Mouse (Mus musculus): ENCODE results near the gene Tlnrd1. TPM values are rescaled to one million over a fixed set of nuclear protein-coding genes. Genes with fewer than 3 reads are reported as not detected.

Gene Tlnrd1
- total and polyA plus RNA-seq, 3 experiments, result 3.7 to 21.2 (median 6.9) TPM

- no peak for TF ChIP-seq GATA2 (IDR thresholded peaks at IDR 0.05; ENCODE audit: borderline replicate concordance, low read depth, low read length)
- TF ChIP-seq GATA1 (IDR thresholded peaks at IDR 0.05; ENCODE audit: borderline replicate concordance, low read length), result no peak
- TF ChIP-seq CTCF (IDR thresholded peaks at IDR 0.05; ENCODE audit: low read depth, low read length), result no peak
- no peak for TF ChIP-seq POLR2AphosphoS5 (IDR thresholded peaks at IDR 0.05; ENCODE audit: insufficient replicate concordance, low read depth, low read length)
- no peak for TF ChIP-seq TAL1 (conservative IDR thresholded peaks at IDR 0.05; ENCODE audit: low read depth, low read length)
- H3K9me3 ChIP-seq (replicated peaks), result no peaks in the 10 kb centered on the region
- peaks cover 9% of the 10 kb centered on the region for H3K4me1 ChIP-seq (ENCODE audit: insufficient read depth, low read depth, low read length)
- ATAC-seq (ENCODE audit: extremely low read depth, insufficient number of reproducible peaks, low FRiP score, poor library complexity, severe bottlenecking), result no peak
- H3K4me3 ChIP-seq (ENCODE audit: low read depth, low read length), result no peak overlapping the region
- DNase-seq (ENCODE audit: low spot score), result no peak
- H3K27me3 ChIP-seq (ENCODE audit: insufficient read depth, low read length), result peaks cover 12% of the 10 kb centered on the region
- no peaks in the 10 kb centered on the region for H3K36me3 ChIP-seq (replicated peaks)
Observed at GRCm38 (mm10) chr7:83840076-83840475, 44.0 kb downstream of the Tlnrd1 start.

GRCm38 (mm10) chr7:83838525-83839224 is 45.4 kb downstream of the Tlnrd1 start:
- ATAC-seq (ENCODE audit: extremely low read depth, insufficient number of reproducible peaks, low FRiP score, poor library complexity, severe bottlenecking) (no peak), DNase-seq (ENCODE audit: low spot score) (no peak)
- TF ChIP-seq TAL1 (conservative IDR thresholded peaks at IDR 0.05; ENCODE audit: low read depth, low read length) (0 out of 2 replicates have a peak, but pooled peaks have one; percentile 7), GATA2 (IDR thresholded peaks at IDR 0.05; ENCODE audit: borderline replicate concordance, low read depth, low read length) (no peak)
- H3K36me3 ChIP-seq (replicated peaks), result no peaks in the 10 kb centered on the region
- H3K4me1 ChIP-seq (ENCODE audit: insufficient read depth, low read depth, low read length), result peaks cover 9% of the 10 kb centered on the region
- H3K27me3 ChIP-seq (ENCODE audit: insufficient read depth, low read length), result peaks cover 17% of the 10 kb centered on the region
- no peaks in the 10 kb centered on the region for H3K9me3 ChIP-seq (replicated peaks)
- no peak overlapping the region for H3K4me3 ChIP-seq (ENCODE audit: low read depth, low read length)

Other genes starting within 250 kb of the Tlnrd1 start
- gene Il16, start 138.6 kb downstream of the Tlnrd1 start, total RNA-seq (2014; fragmentation: Nextera tagmentation), result 0.53 TPM in 1 of 2 replicates, not detected in the other
- 0.87 and 1.1 TPM in 2 replicates for gene Il16, start 138.6 kb downstream of the Tlnrd1 start, total RNA-seq (2017)
- gene Il16, start 138.6 kb downstream of the Tlnrd1 start, polyA plus RNA-seq (2012), result 0.02 and 0.06 TPM in 2 replicates
- not detected in 2 replicates for gene Cfap161, start 89.4 kb downstream of the Tlnrd1 start, total RNA-seq (2014; fragmentation: Nextera tagmentation)
- gene Cfap161, start 89.4 kb downstream of the Tlnrd1 start, total RNA-seq (2017), result 0.29 TPM in 1 of 2 replicates, not detected in the other
- not detected in 2 replicates for gene Cfap161, start 89.4 kb downstream of the Tlnrd1 start, polyA plus RNA-seq (2012)
- gene Mesd, start 161 bp upstream of the Tlnrd1 start, total RNA-seq (2014; fragmentation: Nextera tagmentation), result 25.0 and 28.7 TPM in 2 replicates
- 33.6 and 41.0 TPM in 2 replicates for gene Mesd, start 161 bp upstream of the Tlnrd1 start, total RNA-seq (2017)
- 20.2 and 68.0 TPM in 2 replicates for gene Mesd, start 161 bp upstream of the Tlnrd1 start, polyA plus RNA-seq (2012)
- gene Cemip, start 202.2 kb upstream of the Tlnrd1 start, total RNA-seq (2014; fragmentation: Nextera tagmentation), result not detected in 2 replicates
- gene Cemip, start 202.2 kb upstream of the Tlnrd1 start, total RNA-seq (2017), result 0.17 and 0.22 TPM in 2 replicates
- not detected in 2 replicates for gene Cemip, start 202.2 kb upstream of the Tlnrd1 start, polyA plus RNA-seq (2012)

Measured in G1E (cell line).